Mouse (Mus musculus) frontal cortex, postnatal 36 days (tissue): Measurements from ENCODE around the gene Pcsk6.
"Not testable (repeated sequence)": the region's sequence is repeated elsewhere in the genome, so short reads cannot be mapped to it uniquely, and the experiment has no call there.

Source experiments
- DNase-seq, 2 experiments: peaks; one replicate each; pipeline ENCODE4 v3.0.0; 2022; ENCODE audit warnings: low spot score in 2 of 2

The Pcsk6 gene

DNA sequence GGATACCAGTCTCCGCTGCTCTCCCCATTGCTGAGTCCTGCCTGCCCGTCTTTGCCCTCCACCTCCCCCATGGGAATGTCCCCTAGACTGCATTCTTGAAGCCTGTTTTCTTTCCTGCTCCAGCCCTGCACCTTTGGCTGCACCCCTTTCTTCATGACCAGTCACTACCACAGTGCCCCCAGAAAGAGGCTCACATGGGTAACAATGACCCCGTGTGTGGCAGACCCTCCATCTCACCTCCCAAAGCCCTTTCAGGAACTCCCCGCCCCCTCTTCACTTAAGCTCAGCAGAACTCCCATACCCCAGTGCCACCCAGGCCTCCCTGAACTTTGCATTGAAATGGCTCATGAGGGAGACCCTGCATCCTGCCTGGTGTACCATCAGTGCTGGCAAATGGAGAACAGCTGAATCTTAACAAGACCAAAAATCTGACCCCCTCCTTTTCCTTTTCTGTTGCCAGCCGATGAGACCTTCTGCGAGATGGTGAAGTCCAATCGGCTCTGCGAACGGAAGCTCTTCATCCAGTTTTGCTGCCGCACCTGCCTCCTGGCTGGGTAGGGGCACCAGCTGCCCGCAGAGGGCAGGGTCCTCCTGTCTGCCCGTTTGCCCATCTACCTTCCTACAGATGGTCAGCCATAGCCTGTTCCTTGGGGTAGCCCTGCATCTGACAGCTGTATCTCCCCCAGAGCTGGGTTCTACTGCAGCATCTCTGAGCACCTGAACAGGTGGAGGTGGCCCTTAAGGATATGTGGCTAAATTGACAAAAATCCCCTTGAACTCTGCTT lies 187.1 kb downstream of the Pcsk6 start:
- no peak for DNase-seq

GRCm38 (mm10) chr7:66053946-66054483 lies 192.5 kb downstream of the Pcsk6 start:
- DNase-seq: no peak

DNA sequence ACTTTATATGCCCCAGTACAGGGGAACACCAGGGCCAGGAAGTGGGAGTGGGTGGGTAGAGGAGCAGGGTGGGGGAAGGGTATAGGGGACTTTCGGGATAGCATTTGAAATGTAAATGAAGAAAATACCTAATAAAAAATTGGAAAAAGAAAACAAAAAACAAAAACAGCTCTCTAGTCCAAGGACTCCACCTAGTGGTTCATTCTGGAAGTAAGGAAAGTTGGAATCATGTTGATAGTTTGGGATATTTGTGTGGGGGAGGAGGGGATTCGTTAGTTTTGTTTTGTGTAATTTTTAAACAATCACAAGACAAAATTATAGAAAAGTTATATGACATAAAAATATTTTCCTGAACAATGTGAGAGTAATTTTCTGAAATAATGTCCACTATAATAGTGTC lies 193.8 kb downstream of the Pcsk6 start:
- not testable (repeated sequence) for DNase-seq

- no peak for DNase-seq
Observed at GRCm38 (mm10) chr7:66058703-66059102, 197.2 kb downstream of the Pcsk6 start, which contains the start of gene Snrpa1. Snrpa1 (plus strand) TSS chr7:66059003.

DNA sequence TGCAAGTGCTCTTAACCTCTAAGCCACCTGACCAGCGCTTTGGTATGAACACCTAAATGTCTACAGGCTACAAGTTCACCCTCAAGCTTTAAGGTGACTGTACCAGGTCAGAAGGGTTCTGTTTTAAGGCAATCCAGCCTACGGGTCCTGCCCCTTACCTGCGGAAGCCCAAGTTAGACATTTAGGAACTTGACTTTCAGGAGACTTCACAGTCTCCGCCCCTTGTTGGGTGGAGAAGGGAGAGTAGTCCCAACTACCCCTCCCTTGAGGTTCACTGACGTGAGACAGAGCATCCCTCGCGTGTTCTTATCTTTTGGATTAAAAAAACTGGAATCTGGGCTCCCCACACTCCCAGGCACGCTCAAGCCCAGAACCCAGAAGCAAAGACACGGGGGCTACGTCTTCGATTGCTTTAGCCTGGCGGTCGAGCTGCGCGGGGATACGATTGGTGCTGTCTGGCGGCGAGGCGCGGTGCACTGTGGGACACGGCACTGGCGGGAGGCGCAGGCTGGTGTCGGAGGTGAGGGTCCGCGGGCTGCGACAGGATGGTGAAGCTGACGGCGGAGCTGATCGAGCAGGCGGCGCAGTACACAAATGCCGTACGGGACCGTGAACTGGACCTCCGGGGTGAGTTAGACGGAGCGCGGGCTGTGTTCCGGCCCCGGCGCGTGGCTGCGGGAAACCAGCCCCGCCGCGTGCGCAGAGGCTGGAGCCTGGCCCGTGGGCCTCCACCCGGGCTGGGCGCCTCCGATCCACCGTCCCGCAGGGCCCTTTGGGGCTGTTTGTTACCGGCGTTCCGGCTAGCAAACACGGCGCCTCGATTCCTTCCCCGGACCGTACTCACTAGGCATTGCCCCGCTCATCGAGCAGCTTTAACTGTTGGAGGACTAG lies 198.8 kb downstream of the Pcsk6 start:
- peak; percentile 87 to 91 for DNase-seq

DNA sequence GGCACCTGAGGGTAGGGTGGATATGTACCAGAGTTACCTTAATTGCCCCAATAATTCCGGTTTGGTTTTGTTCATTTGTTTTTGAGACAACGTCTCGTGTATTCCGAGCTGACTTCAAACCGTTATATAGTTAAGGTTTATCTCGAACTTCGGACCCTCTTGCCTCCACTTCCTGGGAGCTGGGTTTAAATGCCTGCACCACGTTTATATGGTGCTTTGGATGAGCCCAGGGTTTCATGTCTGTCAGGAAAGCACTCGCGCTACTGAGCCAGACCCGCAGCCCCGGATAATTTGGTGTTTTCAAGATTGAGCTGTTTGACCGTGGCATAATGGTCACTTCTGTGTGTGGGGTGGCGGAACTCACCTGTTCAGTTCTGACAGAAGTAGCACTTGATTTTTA lies 199.5 kb downstream of the Pcsk6 start:
- DNase-seq: no peak

DNA sequence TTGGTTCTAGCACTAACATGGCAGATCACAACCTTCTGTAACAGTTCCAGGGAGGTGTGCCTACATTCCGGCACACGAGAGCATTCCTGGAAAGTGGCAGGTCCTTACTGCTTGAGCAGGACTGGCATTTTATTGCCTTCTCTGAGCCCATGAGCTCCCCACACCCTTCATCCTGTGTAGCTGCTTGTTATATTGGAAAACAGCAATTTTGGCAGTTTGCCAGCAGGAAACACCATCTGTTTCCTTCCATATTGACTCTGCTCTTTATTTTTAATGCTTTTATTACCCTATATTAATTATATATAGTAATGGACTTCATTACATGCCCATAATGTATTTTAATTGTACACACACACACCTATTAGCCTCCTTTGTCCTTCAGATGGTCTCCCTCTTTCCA lies 214.9 kb downstream of the Pcsk6 start:
- no peak for DNase-seq

- DNase-seq: peak; percentile 92 to 96
Observed at GRCm38 (mm10) chr7:66079364-66080230, 218.1 kb downstream of the Pcsk6 start, which contains the start of gene Selenos. Selenos (plus strand) TSS chr7:66079649.

- DNase-seq: no peak
Observed at GRCm38 (mm10) chr7:66080231-66080613, 218.7 kb downstream of the Pcsk6 start.

- DNase-seq: no peak
Observed at GRCm38 (mm10) chr7:66083757-66084156, 222.2 kb downstream of the Pcsk6 start.

DNA sequence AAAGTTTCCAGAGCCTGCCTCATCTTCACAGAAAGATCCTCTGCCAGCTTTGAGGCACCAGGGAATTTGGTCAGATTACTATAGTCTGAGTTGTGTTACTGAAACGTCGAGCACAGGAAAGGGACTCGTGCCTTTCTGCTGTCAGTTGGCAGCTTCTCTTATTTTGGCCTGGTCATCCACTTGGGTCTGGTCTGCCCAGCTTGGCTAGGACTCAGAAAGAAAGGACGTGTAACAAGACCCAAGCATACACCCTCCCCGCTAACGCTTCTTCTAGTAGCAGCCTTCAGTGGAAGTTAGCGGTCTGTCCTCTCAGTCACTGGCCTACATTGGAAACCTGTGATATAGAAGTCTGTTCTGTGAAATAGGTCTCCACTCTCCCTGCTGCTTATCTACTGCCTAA lies 223.0 kb downstream of the Pcsk6 start:
- no peak for DNase-seq

GRCm38 (mm10) chr7:66087652-66088051 lies 226.1 kb downstream of the Pcsk6 start:
- peak; percentile 41 to 77 for DNase-seq

DNA sequence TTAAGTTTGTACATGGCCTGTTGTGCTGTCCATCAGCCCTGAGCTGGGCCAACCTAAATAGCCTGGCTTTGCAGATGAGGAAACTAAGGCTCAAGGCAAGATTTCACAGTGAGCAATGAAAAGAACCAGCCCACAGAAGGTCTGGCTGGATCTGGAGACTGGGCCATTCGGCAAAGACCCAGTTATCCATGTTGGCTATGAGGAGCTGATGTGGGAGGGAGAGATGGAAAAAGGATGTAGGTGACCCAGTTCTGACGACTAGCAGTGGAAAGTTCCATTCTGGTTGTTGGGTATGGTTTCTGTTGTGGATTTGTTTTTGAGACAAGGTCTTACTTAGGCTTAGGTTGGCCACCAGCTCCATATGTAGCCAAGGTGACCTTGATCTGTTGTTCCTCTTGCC lies 226.5 kb downstream of the Pcsk6 start:
- peak; percentile 33 to 39 for DNase-seq

GRCm38 (mm10) chr7:66090676-66091190 lies 229.2 kb downstream of the Pcsk6 start:
- DNase-seq: no peak

DNA sequence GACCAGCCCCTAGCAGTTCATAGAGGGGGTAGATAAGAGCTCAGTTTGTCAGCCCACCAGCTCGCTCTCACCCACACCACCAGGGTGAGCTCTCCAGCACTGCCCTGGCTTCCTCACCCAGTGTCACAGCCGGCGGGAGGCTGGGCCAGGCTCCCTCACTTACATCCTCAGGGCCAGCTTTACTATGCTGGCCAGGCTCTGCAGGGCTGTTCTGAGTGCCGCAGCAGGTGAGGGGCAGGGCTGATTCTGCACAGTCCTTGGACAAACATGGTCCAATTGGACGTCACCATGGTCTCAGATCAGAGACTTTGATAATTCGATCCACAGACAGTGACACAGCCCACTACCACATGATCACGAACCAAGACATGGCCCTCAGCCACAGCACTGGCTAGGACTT lies 230.0 kb downstream of the Pcsk6 start:
- no peak for DNase-seq

DNA sequence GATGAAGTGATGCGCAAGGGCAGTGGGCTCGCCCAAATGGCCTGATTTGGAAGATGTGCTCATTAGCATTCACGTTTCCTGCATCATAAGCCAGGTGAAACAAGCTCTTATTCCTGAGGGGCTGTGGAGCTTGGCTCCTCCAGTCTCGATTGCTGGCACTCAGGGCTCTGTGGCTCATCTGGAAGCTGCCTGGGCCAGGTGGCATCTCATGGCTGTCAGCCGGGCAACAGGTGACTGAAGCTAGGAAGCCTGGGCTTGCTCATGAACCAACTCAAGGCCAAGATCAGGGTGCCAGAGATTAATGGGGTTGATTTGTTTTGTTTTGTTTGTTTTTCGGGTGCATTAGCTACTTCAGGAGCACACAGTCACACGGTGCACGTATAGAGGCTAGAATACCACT lies 231.1 kb downstream of the Pcsk6 start:
- DNase-seq: no peak

- DNase-seq: no peak
Observed at GRCm38 (mm10) chr7:66094141-66094540, 232.6 kb downstream of the Pcsk6 start.

DNA sequence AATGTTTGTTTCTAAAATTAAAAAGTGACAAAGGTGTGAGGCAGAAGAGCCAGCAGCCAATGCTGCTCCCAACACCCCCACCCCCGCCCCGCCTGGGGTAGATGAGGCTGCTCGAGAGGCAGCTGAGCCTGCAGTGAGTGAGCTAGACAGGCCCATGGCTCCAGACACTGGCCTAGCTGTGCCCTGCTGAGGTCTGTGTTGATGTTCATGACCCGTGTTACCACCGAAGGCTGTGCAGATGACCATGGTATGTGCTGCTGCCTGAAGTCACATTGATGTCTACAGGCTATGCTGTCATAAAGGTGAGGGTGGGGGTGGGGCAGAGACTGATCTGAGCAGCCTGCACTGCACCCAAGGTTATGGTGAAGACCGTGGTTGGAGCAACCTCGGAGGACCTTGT lies 237.3 kb downstream of the Pcsk6 start:
- DNase-seq: no peak
